Comparison of ENCODE assay signal across 8 mouse cellular contexts in genomic region chr11:33097855-33098254, GRCm38 (mm10). TPM values are rescaled to one million over a fixed set of nuclear protein-coding genes. Genes with fewer than 3 reads are reported as not detected.
DNase-seq lines count a peak whose midpoint lies in the region; ATAC-seq lines count a peak whose summit lies in the region.

No protein-coding gene starts in this region.

- H3K4me2 ChIP-seq in forebrain, embryonic 11.5 days (ENCODE audit: low read depth, low read length, severe bottlenecking): no peak overlapping the region
- no peak overlapping the region for H3K4me2 ChIP-seq in forebrain, embryonic 14.5 days (ENCODE audit: low read length)
- no peak overlapping the region for H3K4me2 ChIP-seq in midbrain, embryonic 15.5 days

- 55% methylated on average over 8 of the region's 8 CpGs for WGBS in forebrain, embryonic 11.5 days
- WGBS in forebrain, embryonic 14.5 days: 46% methylated on average over 8 of the region's 8 CpGs
- 51% methylated on average over 8 of the region's 8 CpGs for WGBS in midbrain, embryonic 10.5 days
- 46% methylated on average over 8 of the region's 8 CpGs for WGBS in midbrain, embryonic 15.5 days

- H3K4me1 ChIP-seq in forebrain, embryonic 11.5 days (replicated peaks; ENCODE audit: control insufficient read depth, insufficient read depth, low read length): peaks cover 6% of the 10 kb centered on the region
- peaks cover 5% of the 10 kb centered on the region; the same call in 1 of the 2 replicates for H3K4me1 ChIP-seq in forebrain, embryonic 14.5 days (ENCODE audit: control insufficient read depth, insufficient read depth, low read length)
- peaks cover 24% of the 10 kb centered on the region for H3K4me1 ChIP-seq in midbrain, embryonic 10.5 days
- H3K4me1 ChIP-seq in midbrain, embryonic 15.5 days: peaks cover 8% of the 10 kb centered on the region; the same call in 1 of the 2 replicates

- no peak overlapping the region for H3K4me3 ChIP-seq in forebrain, embryonic 11.5 days (ENCODE audit: low read depth, low read length)
- H3K4me3 ChIP-seq in forebrain, embryonic 14.5 days (ENCODE audit: low read depth, low read length): no peak overlapping the region
- H3K4me3 ChIP-seq in midbrain, embryonic 10.5 days: no peak overlapping the region
- no peak overlapping the region for H3K4me3 ChIP-seq in midbrain, embryonic 15.5 days

- DNase-seq in forebrain, embryonic 11.5 days (ENCODE audit: low spot score): peak; percentile 69
- no peak for DNase-seq in forebrain, embryonic 14.5 days (ENCODE audit: low spot score)
- DNase-seq in midbrain, embryonic 10.5 days (ENCODE audit: low spot score): peak; percentile 55
- DNase-seq in adrenal gland, postnatal 36 days: peak; percentile 46 to 64
- DNase-seq in gastrocnemius, postnatal 14 days: peak; percentile 47
- peak; percentile 25 to 49 for DNase-seq in lung, postnatal 4 days
- DNase-seq in ovary, postnatal 10 days (ENCODE audit: low spot score): no peak

- no peaks in the 10 kb centered on the region for H3K27me3 ChIP-seq in forebrain, embryonic 11.5 days (ENCODE audit: control insufficient read depth, insufficient read depth, low read length)
- H3K27me3 ChIP-seq in forebrain, embryonic 14.5 days (replicated peaks; ENCODE audit: control insufficient read depth, insufficient read depth, low read length): no peaks in the 10 kb centered on the region
- peaks cover 13% of the 10 kb centered on the region for H3K27me3 ChIP-seq in midbrain, embryonic 10.5 days (ENCODE audit: low read depth, poor library complexity, severe bottlenecking)
- H3K27me3 ChIP-seq in midbrain, embryonic 15.5 days (replicated peaks): no peaks in the 10 kb centered on the region

- no peak for ATAC-seq in forebrain, embryonic 11.5 days (replicated peaks; ENCODE audit: low FRiP score)
- ATAC-seq in forebrain, embryonic 14.5 days: no peak
- ATAC-seq in midbrain, embryonic 15.5 days (replicated peaks): no peak

- H3K9me3 ChIP-seq in forebrain, embryonic 11.5 days (ENCODE audit: control insufficient read depth, low read length): no peaks in the 10 kb centered on the region
- no peaks in the 10 kb centered on the region for H3K9me3 ChIP-seq in forebrain, embryonic 14.5 days (replicated peaks; ENCODE audit: control insufficient read depth, low read length)
- H3K9me3 ChIP-seq in midbrain, embryonic 10.5 days (replicated peaks): no peaks in the 10 kb centered on the region
- no peaks in the 10 kb centered on the region for H3K9me3 ChIP-seq in midbrain, embryonic 15.5 days

- no peak overlapping the region for H3K9ac ChIP-seq in forebrain, embryonic 11.5 days (ENCODE audit: low read length)
- no peak overlapping the region for H3K9ac ChIP-seq in forebrain, embryonic 14.5 days (ENCODE audit: low read length)
- no peak overlapping the region for H3K9ac ChIP-seq in midbrain, embryonic 15.5 days

- intact Hi-C loops in gastrocnemius, postnatal 14 days (cut with DNase I; ENCODE audit: low total_unique reads): no loop called here

- no peaks in the 10 kb centered on the region for H3K36me3 ChIP-seq in forebrain, embryonic 11.5 days (ENCODE audit: control insufficient read depth, insufficient read depth, low read length)
- H3K36me3 ChIP-seq in forebrain, embryonic 14.5 days (ENCODE audit: control insufficient read depth, insufficient read depth, low read length): no peaks in the 10 kb centered on the region
- no peaks in the 10 kb centered on the region for H3K36me3 ChIP-seq in midbrain, embryonic 10.5 days
- H3K36me3 ChIP-seq in midbrain, embryonic 15.5 days (replicated peaks): no peaks in the 10 kb centered on the region

- no peak overlapping the region for H3K27ac ChIP-seq in forebrain, embryonic 11.5 days (ENCODE audit: low read depth, low read length)
- no peak overlapping the region for H3K27ac ChIP-seq in forebrain, embryonic 14.5 days (ENCODE audit: low read depth, low read length)
- no peak overlapping the region for H3K27ac ChIP-seq in midbrain, embryonic 10.5 days (replicated peaks)
- no peak overlapping the region for H3K27ac ChIP-seq in midbrain, embryonic 15.5 days

RNA-seq across cellular contexts. Expression of gene Fgf18, which starts 49.3 kb away (rescaled TPM):
- polyA plus RNA-seq in forebrain, embryonic 11.5 days (2014; fragmentation: Nextera tagmentation; extraction: Ambion mirVana): 2.7 and 4.1 TPM in 2 replicates
- polyA plus RNA-seq in forebrain, embryonic 14.5 days (2014; fragmentation: Nextera tagmentation; extraction: Ambion mirVana): 3.9 and 4.8 TPM in 2 replicates
- polyA plus RNA-seq in midbrain, embryonic 10.5 days (2016; fragmentation: Nextera tagmentation; extraction: Ambion mirVana): 6.5 and 8.8 TPM in 2 replicates
- 3.8 and 5.0 TPM in 2 replicates for polyA plus RNA-seq in midbrain, embryonic 15.5 days (2015; fragmentation: Nextera tagmentation; extraction: Ambion mirVana)
- 1 to 10 TPM in 1 of 2 experiments, under 1 TPM in 1; 0.95 to 1.6 TPM for total RNA-seq in adrenal gland, postnatal 36 days (2021)
- total RNA-seq in gastrocnemius, postnatal 14 days (2021): 1 to 10 TPM; 1.9 to 5.6 TPM

Comparison
In these comparisons a context has a peak if more than half of its experiments do, and no peak if none do; other contexts are left out.
1. DNase-seq: peak in forebrain, embryonic 11.5 days (single experiment), midbrain, embryonic 10.5 days (single experiment), adrenal gland, postnatal 36 days (2 of 2), gastrocnemius, postnatal 14 days (single experiment) and lung, postnatal 4 days (2 of 2); none in forebrain, embryonic 14.5 days (single experiment) and ovary, postnatal 10 days (single experiment).